In genomic region chr2:171242356-171242755, GRCm38 (mm10) we compare ENCODE assay signal across 24 mouse cellular contexts.
DNase-seq lines count a peak whose midpoint lies in the region; TF ChIP-seq lines count a peak whose summit lies in the region.
"Had no signal": no experiment of that assay in that cellular context is flagged by ENCODE, and none has a peak within 500 bp of the region (broad histone marks: within the 10 kb centered on the region; RNA-seq: fewer than 3 reads in every experiment).

No protein-coding gene starts in this region.

- DNase-seq in ES-CJ7 (ENCODE audit: low read depth, low spot score) (peak; percentile 77), R1 (ENCODE audit: low read depth, low spot score) (peak; percentile 55), ZHBTc4 (ENCODE audit: low read depth, low spot score) (peak; percentile 45)
- DNase-seq in thymus, postnatal 0 days (ENCODE audit: low spot score) = no peak
- DNase-seq in layer of hippocampus, adult 11-12 months (ENCODE audit: low spot score) = no peak
- no peak for DNase-seq in left cerebral cortex, postnatal 25 days (ENCODE audit: low spot score in 2 of 2)
- no peak for DNase-seq in cerebellum, postnatal 4 days (ENCODE audit: low spot score in 2 of 2)
- DNase-seq: adrenal gland, adult 2 months; adrenal gland, adult 8-10 months; adrenal gland, postnatal 10 days; adrenal gland, postnatal 14 days; adrenal gland, postnatal 25 days; adrenal gland, postnatal 36 days; B cell, adult 2 months; cerebellum, adult 11 months; cerebellum, adult 11-12 months; cerebellum, adult 18-20 months; cerebellum, adult 2 months; cerebellum, adult 8-10 months; cerebellum, adult 9-10 months had no signal

- no peak overlapping the region for H3K4me3 ChIP-seq in ES-Bruce4 (ENCODE audit: low read depth, low read length)

- intact Hi-C loops in left cerebral cortex, postnatal 25 days (cut with DNase I) = no loop called here

- peak overlapping the region; percentile 72; the same call in 1 of the 2 replicates for H3K27ac ChIP-seq in ES-Bruce4 (ENCODE audit: insufficient read depth, low read length)

- no peaks in the 10 kb centered on the region for H3K27me3 ChIP-seq in ES-Bruce4 (ENCODE audit: control insufficient read depth, insufficient read depth, low read length, poor library complexity, severe bottlenecking)
- H3K27me3 ChIP-seq: CH12.LX, Patski had no signal

- H3K9ac ChIP-seq in ES-Bruce4 (ENCODE audit: low read depth, poor library complexity, severe bottlenecking) = no peak overlapping the region

- H3K9me3 ChIP-seq in ES-Bruce4 (replicated peaks; ENCODE audit: control insufficient read depth, insufficient read depth, low read length, poor library complexity, severe bottlenecking) = no peaks in the 10 kb centered on the region

- H3K36me3 ChIP-seq in ES-Bruce4 (ENCODE audit: control insufficient read depth, insufficient read depth, low read length, poor library complexity, severe bottlenecking) = no peaks in the 10 kb centered on the region
- H3K36me3 ChIP-seq: G1E had no signal

- TF ChIP-seq CTCF in ES-Bruce4 (IDR thresholded peaks at IDR 0.05; ENCODE audit: low read depth, low read length) = no peak

- no peak for TF ChIP-seq POLR2A in ES-Bruce4 (IDR thresholded peaks at IDR 0.05; ENCODE audit: insufficient read depth, low read length)

- TF ChIP-seq EP300 in ES-Bruce4 (IDR thresholded peaks at IDR 0.05; ENCODE audit: insufficient read depth, low read depth, low read length) = no peak

- H3K4me1 ChIP-seq in ES-Bruce4 (ENCODE audit: control insufficient read depth, insufficient read depth, low read length) = peaks cover 2% of the 10 kb centered on the region

Comparison
In these comparisons a context has a peak if more than half of its experiments do, and no peak if none do; other contexts are left out.
1. DNase-seq: peak in ES-CJ7 (single experiment), R1 (single experiment) and ZHBTc4 (single experiment); none in thymus, postnatal 0 days (single experiment), layer of hippocampus, adult 11-12 months (single experiment), left cerebral cortex, postnatal 25 days (0 of 2) and cerebellum, postnatal 4 days (0 of 2).